Mouse (Mus musculus) liver, adult 2 months (tissue): ENCODE measurements around the gene Pdxk.

Source experiments
- CTCF ChIP-seq: fragments of 200-500 bp; IDR thresholded peaks from 2 replicates; pipeline ENCODE4 v1.5.1; 2011; ENCODE audit warnings: low read depth, low read length, control low read depth
- POLR2A ChIP-seq: fragments of 200-500 bp; IDR thresholded peaks from 2 replicates; pipeline ENCODE4 v1.6.1; 2011; ENCODE audit warnings: low read length, control low read depth; ENCODE audit not compliant: insufficient read depth; ENCODE audit errors: extremely low read depth

DNA sequence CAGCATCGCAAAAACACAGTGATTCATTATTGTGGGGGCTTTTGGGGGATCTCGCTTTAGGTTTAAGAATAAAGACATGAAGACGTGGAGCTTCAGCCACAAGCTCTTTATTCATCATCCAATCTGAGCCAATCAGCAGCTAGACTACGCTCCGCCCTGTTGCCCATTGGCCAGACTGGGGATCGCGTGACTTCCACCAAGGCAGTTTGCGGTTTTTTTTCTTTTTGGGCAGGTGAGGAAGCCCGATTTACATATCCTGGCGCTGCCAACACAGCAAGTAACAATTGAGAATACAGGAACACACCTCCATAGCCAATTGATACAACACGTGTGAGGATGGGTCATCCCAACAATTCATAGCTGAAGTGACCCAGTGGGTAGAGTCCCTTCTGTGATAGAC, 36.7 kb downstream of the Pdxk start:
- TF ChIP-seq POLR2A (no peak), CTCF (no peak)
